Mouse (Mus musculus): ENCODE results near the gene Dcaf5. TPM values are rescaled to one million over a fixed set of nuclear protein-coding genes. Genes with fewer than 3 reads are reported as not detected.
"Not testable (repeated sequence)": the region's sequence is repeated elsewhere in the genome, so short reads cannot be mapped to it uniquely, and the experiment has no call there.

Gene Dcaf5
- total RNA-seq (2021): 10 to 100 TPM; 65.2 to 69.2 TPM
- long read RNA-seq, full-length matches to known transcripts: 22 of 46 reads
- long read RNA-seq, partial matches to known transcripts: 3 of 46 reads
- long read RNA-seq, other reads (novel, unspliced or antisense): 21 of 46 reads

DNA sequence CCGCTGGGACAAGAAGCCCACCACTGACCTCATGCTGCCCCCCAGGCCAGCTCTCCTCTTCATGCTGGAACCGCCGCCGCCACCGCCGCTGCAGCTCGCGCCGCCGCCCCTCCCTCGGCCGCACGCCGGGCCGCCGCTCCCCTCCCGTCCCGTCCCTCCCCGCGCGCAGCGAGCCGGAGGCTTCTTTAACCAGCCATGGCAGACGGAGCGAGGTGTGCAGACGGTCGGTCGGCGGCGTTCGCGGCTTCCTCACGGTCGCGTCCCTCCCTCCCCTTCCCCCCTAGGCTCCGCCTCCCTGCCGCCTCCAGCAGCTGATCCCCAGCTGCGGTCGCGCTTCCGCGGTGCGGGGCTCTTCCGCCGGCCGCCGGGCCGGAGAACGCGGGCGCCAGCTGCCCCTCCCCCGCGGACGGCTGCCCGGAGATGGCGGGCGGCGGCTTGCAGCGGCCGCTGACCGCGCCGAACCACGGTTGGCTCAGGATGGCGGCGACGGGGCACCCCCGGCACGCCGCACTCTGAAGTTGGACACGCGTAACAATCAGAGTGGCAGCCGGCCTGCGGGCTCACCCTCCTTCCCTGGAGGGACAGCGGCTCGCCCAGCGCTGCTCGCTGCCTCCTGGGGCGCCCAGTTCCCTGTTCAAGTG is at the start of gene Dcaf5:
Gene Dcaf5, minus strand, starts transcription at position 266 of the 641 bp plus-strand sequence.
- DNase-seq (ENCODE audit: low spot score in 2 of 2): peak; percentile 68 to 85

DNA sequence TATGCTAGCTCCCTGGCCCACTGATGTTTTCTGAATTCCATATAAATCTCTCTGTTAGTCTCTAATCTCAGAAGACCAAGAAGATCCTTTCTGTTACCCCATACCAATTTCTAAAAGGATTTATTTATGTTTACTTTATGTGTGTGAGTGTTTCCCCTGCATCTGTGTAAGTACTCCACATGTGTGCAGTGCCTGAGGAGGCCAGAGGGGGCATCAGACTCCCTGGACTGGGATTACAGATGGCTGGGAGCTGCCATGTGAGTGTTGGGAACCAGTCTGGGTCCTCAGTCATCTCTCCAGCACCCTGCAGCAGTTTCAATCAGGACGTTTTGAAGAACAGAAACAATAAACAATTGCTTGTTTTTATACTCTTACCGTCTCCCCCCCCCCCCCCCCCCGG is 47.0 kb upstream of the Dcaf5 start:
- DNase-seq (ENCODE audit: low spot score in 2 of 2): no peak

DNA sequence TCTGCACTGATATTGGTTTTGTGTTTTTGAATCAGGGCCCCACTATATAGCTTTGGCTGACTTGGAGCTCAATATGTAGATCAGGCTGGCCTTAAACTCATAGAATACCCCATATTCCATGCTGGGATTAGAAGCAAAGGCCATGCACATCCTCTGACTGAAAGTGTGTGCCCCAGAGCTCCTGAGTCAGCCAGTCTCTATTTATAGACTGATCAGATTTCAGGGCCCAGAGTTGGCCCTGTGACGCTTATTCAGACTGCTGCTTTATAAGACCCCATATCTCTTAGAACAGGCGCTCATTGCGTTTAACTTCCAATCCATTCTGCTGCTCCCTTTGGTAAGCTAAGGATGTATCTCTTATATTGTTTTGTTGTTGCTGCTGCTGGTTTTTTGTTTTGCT is 43.6 kb upstream of the Dcaf5 start:
- DNase-seq (ENCODE audit: low spot score in 2 of 2): no peak

DNA sequence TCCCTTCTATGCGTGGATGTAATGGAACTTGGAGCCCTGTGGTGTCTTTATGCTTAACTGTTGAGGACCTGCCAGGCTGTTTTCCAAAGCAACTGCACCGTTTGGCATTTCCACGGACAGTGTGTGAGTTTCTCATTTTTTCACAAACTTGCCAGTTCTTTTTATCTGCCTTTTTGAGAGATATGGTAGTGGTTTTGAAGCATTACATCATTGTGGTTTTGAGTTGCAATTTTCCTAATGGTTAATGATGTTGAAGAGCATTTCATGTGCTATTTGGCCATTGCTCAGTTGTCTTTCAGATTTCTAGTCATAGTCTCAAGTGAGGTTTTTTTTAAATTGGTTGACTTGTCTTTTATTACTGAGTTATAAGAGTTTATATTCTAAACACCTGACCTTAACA is 37.3 kb upstream of the Dcaf5 start:
- no peak for DNase-seq (ENCODE audit: low spot score in 2 of 2)

DNA sequence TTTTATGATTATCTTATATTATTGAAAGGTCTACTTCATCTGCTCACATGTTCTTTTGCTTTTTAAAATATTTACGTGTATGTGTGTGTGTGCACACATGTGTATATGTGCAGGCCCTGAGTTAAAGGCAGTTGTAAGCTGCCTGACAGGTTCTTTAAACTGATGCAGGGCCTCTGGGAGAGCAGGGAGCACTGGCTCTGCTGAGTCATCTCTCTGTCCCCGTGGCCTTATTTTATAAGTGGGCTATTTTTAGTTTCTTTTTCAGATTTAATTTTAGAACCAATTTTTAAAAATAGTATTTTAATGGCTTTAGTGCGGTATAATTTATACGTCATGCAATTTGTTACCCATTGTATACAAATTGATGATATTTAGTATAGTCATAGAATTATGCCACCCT is 35.5 kb upstream of the Dcaf5 start:
- no peak for DNase-seq (ENCODE audit: low spot score in 2 of 2)

DNA sequence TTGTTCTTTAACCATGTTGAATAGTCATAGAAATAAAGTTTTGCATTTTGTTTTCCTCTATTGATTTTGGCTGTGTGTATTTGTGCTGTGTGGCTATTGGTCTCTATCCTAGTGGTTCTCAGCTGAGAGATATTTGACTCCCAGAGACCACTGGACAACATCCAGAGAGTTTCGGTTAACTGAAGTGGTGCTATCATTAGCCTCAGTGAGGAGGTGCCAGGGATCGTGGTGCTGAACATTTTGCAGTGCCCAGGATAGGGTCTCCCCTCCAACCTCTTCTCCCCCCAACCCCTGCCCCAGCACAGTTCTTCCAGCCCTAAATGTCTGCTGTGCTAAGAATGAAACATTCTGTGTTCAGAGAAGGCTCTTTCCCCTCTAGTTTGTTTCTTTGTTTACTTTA is 33.8 kb upstream of the Dcaf5 start:
- no peak for DNase-seq (ENCODE audit: low spot score in 2 of 2)

DNA sequence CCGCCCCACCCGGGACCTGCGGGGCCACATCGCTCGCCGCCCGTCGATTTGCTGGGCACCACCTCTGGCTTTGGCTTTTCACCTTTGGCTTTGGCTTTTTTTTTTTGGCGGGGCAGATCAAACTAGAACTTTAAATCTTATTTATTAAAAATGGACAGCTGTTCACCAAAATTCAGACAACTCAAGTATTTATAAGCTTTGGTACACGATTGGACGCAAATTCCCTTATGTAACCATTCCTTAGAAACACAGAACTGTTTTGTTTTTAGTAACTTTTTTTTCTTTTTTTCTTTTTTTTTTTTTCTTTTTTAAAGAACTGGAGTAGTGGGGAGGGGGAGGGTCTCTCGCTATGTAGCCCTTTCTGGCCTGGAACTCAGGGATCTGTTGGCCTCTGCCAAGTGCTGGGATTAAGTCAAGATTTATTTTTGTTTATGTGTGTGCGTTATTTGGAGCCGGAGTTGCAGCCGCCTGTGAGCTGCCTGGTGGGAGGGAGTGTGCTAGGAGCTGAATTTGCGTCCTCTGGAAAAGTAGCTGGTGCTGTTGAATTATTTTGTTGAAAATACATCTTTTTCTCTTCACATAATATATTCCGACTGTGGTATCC is 27.4 kb upstream of the Dcaf5 start:
- DNase-seq (ENCODE audit: low spot score in 2 of 2): peak in 1 of 2 experiments; percentile 24

DNA sequence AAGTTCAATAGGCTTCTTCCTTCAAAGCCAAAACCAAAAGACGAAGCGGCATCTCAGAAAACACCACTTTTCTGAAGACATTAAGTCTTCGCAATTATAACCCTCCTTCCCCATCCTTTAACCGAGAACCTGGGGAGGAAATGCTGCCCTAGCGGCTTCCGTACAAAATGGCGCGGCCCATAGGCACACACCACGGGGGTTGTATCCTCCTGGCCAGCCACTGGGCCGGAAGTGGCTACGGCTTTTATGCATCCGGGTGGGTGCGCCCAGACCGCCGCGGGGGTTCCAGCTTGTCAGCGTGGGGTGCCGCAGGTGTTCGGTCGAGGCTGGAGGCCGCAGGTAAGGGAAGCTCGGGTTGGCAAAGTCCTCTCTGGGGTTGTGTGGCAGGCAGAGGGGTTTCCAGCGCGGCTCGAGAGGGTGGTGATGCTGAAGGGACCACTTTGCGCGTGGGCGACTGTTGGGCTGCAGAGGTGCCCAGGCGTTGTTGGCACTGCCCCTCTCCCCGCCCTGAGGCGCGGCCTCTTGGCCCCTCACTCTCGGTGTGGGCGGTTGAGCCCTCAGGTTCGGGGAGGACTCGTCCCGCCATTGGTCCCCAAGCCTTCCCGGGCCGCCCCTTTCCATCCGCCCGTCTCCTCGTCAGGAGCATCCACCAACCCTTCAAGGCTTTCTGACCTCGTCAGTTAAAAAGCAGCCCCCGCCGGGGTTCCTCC is 26.7 kb upstream of the Dcaf5 start, which contains the start of gene Exd2:
Gene Exd2, plus strand, starts transcription at position 154 of the 710 bp plus-strand sequence.
- DNase-seq (ENCODE audit: low spot score in 2 of 2): peak; percentile 89 to 95

DNA sequence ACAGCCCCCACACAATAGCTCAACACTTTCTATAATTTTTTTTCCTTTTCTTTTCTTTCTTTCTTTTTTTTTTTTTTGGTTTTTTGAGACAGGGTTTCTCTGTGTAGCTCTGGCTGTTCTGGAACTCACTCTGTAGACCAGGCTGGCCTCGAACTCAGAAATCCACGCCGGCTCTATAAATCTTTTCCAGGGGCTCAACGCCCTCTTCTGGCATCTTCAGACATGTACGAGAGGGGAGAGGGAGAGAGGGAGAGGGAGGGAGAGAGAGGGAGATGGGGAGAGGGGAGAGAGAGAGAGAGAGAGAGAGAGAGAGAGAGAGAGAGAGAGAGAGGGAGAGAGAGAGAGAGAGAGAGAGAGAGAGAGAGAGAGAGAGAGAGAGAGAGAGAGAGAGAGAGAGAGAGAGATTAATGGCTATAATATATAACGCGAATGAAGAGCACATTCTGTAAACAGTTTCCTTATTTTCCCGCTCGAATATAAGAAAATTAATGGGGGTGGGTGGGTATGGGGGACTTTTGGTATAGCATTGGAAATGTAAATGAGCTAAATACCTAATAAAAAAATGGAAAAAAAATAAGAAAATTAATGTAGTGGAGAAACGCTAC is 26.0 kb upstream of the Dcaf5 start:
- not testable (repeated sequence) for DNase-seq (ENCODE audit: low spot score in 2 of 2)

DNA sequence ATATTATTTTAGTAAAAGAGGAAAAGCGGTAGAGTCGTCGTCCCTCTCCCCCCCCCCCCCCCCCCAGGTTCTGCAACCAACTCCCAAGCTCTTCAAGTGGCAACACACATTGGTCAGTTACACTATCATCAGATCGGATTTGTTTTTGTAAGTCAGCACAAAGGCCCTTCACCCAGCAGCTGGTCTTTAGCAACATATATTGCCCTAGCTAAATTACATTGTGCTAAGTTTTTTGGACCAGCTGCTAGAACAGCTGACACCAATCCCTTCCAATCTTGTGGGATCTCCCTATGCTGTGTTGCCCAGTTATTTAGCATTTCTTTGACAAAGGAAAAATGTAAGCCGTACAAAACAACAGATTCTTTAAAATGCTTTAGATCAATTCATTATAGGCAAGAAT is 21.6 kb upstream of the Dcaf5 start:
- no peak for DNase-seq (ENCODE audit: low spot score in 2 of 2)

DNA sequence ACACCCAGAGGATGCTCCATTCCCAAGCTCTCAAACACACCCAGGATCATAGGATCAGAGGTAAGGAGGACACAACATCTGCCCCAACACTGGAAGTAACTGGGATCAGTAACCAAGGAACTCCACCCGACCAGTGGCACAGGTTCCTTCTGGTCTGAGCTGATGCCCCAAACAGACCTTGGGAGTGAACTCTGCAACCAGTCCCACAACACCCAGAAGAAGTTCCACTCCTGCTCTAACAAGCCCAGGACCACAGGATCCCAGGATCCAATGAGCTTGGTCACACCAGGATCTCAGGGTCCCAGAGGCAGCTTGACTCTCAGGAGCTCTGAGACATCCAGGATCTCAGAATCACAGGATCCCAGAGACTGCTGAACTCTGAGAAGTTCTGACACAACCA is 17.1 kb upstream of the Dcaf5 start:
- DNase-seq (ENCODE audit: low spot score in 2 of 2): no peak

DNA sequence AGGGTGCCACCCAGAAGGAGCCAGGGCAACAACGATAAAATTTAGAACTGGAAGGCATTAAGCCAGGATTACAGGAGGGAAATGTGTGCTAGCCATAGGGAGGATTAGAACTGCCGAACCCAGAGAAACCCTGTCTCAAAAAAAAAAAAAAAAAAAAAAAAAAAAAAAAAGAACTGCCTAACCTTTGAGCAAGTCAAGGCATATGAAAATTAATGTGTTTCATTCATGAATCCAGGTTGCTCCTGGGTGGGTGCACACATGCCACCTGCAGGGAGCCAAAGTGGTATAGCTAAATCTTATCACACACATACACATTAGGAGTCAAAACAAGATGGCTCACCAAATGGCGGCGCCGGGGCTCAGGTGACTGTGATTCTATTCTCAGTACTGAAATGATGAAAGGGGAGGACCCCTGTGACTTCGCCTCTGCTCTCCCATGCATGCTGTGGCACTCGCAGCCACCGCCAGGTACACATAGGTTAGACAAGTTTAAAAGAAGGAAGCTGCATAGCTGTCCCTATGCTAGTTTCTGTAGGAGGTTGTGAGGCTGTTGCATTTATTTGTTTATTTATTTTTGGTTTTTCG is 8.2 kb upstream of the Dcaf5 start:
- DNase-seq (ENCODE audit: low spot score in 2 of 2): no peak

DNA sequence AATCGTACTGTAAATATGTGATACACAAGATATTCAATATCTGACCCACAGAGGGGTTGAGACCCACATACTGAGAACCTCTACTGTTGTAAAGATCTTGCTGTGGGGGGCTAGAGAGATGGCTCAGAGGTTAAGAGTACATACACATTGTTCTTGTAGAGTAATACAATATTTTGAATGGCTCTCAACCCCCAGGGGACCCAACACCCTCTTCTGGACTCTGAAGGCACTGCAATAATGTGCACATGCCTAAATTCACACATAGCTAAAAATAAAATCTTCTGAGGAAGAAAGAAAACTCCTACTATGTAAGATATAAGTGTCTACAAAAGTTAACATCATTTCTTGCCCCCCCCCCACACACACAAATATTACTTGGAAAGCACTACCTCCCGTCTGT is 4.6 kb upstream of the Dcaf5 start:
- DNase-seq (ENCODE audit: low spot score in 2 of 2): no peak

DNA sequence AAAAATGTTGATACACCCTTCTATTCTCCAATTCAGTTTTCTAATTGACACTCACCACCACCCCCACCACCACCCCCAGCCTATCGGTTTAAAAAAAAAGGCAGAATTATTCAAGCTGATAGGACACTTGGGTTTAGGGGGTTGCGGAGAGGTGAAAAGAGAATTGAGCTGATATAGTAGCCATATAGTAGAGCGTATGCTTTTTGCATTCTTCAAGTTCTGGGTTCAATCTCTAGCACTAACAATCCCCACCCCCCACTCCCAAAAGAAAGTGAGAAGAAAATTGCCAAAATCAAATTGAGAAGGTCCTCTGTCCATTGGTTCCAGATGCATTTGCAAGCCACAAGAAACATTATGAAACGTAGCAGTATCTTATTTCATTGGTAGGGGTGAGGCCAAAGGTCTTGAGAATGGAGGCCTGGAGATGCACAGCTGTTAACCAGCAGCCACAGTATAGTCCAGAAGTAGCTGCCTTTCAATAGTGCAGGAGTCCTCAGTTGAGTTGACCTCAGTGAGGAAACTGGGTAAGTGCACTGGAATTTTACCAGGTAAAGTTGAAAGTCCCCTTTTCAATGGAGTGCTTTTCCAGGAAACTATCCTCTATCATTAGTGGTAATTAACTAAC is 762 bp upstream of the Dcaf5 start:
- no peak for DNase-seq (ENCODE audit: low spot score in 2 of 2)

DNA sequence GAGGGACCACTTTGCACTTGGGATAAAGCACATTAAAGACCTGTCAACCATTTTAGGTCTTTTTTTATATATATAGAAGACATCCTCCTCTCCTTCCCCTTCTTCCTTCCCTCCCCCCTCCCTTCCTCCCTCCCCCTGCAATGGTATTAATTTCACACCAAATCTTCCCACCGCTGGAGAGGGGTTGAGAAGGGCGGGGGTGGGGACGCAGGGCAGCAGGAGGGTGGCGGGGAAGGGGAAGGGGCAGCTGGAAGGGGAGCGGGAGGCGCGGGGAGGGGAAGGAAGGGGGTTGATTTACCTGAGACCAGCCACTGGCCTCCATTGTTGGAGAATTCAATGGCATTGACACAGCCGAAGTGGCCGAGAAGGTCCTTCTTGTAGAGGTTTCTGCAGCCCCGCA is 514 bp downstream of the Dcaf5 start:
- no peak for DNase-seq (ENCODE audit: low spot score in 2 of 2)

DNA sequence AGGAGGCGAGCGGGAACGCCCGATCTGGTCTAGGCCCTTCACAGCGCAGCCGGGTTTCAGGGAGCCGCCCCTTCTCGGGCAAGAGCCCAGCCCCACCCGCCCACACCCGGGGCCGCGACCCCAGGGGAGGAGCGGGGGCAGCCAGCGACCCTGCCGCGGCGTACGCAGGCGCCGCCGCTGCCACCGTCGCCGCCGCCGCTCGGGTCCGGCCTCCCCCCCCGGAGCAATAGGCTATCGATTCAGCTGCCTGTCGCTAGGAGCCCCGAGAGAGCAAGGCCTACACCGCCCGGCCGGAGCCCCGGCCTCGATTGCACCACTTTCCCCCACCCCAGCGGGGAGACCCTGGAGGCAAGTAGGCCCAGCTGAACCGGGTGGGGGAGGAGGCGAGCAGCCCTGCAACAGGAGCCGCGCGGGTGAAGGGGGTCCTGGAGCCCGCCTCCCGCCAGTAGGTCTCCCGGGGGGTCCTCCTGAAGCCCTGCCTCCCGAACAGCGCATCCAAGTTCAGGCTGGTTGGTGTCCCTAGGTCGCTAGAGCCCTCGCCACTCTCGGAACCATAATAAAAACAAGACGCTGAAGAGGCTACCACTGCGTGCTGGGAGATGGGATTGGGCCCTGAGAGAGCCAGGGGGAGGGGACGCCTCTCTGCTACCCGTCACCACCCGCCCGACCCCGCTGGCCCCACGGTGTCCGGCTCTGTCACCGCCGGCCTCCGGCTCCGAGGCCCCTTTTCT is 1.3 kb downstream of the Dcaf5 start:
- DNase-seq (ENCODE audit: low spot score in 2 of 2): peak; percentile 56 to 61

DNA sequence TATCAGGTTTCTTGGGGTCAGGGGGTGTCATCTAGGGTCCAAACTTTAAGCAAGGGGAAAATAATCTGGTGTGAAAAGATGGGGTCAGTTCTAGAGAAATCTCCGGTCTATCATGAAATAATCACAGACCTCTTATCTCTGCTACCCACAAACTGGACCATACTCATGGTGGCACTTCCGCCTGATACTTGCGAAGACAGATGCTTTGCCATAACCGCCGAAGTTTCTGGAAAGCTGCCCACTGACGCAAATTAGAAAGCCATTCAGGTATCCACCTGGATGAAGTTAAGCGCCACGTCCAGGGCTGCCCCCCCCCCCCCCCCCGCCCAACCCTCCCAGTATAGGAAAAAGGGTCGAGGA is 1.8 kb downstream of the Dcaf5 start:
- DNase-seq (ENCODE audit: low spot score in 2 of 2): peak in 1 of 2 experiments; percentile 28

DNA sequence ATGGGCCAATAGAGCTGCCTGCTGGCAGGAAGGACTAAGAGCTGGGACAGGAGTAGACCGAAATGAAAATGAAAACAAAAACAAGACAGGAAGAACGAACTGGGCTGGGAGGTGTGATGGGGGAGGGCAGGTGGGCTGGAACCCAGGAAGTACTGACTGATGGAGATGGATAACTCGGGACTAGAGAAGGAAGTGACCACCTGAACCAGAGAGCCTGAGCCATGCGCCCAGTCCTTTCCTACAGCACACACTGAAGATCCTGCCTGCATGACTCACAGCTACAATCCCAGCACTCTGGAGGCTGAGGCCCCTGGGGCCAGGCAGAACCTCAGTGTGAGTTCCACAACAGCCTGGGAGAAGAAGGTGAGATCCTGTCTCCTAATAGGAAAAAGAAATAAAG is 3.1 kb downstream of the Dcaf5 start:
- DNase-seq (ENCODE audit: low spot score in 2 of 2): no peak

DNA sequence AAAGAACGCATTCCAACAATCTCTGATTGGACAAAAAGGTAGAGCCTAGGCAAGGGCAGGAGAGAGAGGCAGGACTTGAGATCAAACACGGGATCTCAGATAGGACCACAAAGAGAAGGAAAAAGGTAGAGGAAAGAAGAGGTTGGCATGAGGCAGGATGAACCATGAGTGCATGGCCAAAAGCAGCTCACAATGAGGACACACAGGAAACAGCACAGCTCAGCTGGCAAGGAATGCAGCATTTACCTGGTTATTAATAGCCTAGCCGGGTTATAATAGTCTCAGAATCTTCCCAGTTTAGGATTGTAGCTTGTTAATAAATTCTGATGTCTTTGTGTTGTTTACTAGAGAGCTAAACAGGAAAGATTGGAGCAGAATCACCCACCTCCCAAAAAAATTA is 8.7 kb downstream of the Dcaf5 start:
- no peak for DNase-seq (ENCODE audit: low spot score in 2 of 2)

DNA sequence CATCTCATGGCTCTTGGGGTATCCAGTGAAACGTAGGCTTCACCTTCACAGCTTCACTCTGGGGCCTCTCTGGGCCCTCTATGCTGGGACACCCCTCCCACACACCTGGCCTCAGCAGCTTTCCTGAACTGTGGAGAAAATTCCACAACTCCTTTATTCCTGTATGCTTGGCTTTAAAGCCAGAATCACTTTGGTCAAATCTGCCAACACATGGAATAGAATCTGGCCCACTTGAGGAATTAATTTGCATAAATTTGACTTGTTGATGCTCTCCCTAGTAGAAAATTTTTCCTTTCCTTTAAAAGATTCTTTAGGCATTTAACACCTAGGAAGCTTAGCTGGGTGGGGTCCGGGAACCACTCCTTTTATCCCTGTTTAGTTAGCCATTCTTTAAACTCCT is 21.3 kb downstream of the Dcaf5 start:
- no peak for DNase-seq (ENCODE audit: low spot score in 2 of 2)
